Mouse (Mus musculus) cerebral cortex, adult 2 months (tissue): ENCODE measurements around the gene BC030867.

Source experiments
- WGBS: fragments of 180-500 bp; shearing (Covaris S2); methylation state at CpG from one replicate; pipeline ENCODE4 v1.1.7; 2018; 5-methylcytosine and 5-hydroxymethylcytosine counted together

Gene BC030867

GRCm38 (mm10) chr11:102248630-102249230 is at the start of gene BC030867:
Gene BC030867 (plus strand): TSS chr11:102248882.
- WGBS = under 1% methylated on average over 41 of the region's 41 CpGs

- 87% methylated on average over 9 of the region's 9 CpGs for WGBS
Measured at GRCm38 (mm10) chr11:102199856-102200255, 48.8 kb upstream of the BC030867 start.

GRCm38 (mm10) chr11:102201408-102201821 is 47.3 kb upstream of the BC030867 start:
- WGBS = 42% methylated on average over 12 of the region's 12 CpGs

GRCm38 (mm10) chr11:102206481-102206880 is 42.2 kb upstream of the BC030867 start:
- WGBS = 55% methylated on average over 27 of the region's 30 CpGs

GRCm38 (mm10) chr11:102207825-102208777 is 40.6 kb upstream of the BC030867 start:
- WGBS = 33% methylated on average over 11 of the region's 11 CpGs

- 35% methylated on average over 4 of the region's 4 CpGs for WGBS
Measured at GRCm38 (mm10) chr11:102208846-102209245, 39.8 kb upstream of the BC030867 start.

GRCm38 (mm10) chr11:102209742-102210141 is 38.9 kb upstream of the BC030867 start:
- WGBS = 14% methylated on average over 2 of the region's 2 CpGs

GRCm38 (mm10) chr11:102210185-102210584 is 38.5 kb upstream of the BC030867 start:
- 59% methylated on average over 3 of the region's 3 CpGs for WGBS

GRCm38 (mm10) chr11:102211011-102211410 is 37.7 kb upstream of the BC030867 start:
- WGBS = 66% methylated on average over 5 of the region's 5 CpGs

GRCm38 (mm10) chr11:102211936-102212341 is 36.7 kb upstream of the BC030867 start:
- WGBS = 42% methylated on average over 18 of the region's 18 CpGs

- 47% methylated on average over 10 of the region's 10 CpGs for WGBS
Measured at GRCm38 (mm10) chr11:102214430-102215156, 34.1 kb upstream of the BC030867 start.

- WGBS = 41% methylated on average over 11 of the region's 11 CpGs
Measured at GRCm38 (mm10) chr11:102215511-102215910, 33.2 kb upstream of the BC030867 start.

GRCm38 (mm10) chr11:102216056-102216885 is 32.4 kb upstream of the BC030867 start:
- WGBS = 15% methylated on average over 12 of the region's 12 CpGs

GRCm38 (mm10) chr11:102216886-102217240 is 31.8 kb upstream of the BC030867 start:
- WGBS = 17% methylated on average over 5 of the region's 5 CpGs

GRCm38 (mm10) chr11:102217396-102217795 is 31.3 kb upstream of the BC030867 start:
- WGBS = 36% methylated on average over 6 of the region's 6 CpGs

- 34% methylated on average over 7 of the region's 7 CpGs for WGBS
Measured at GRCm38 (mm10) chr11:102217876-102218430, 30.7 kb upstream of the BC030867 start.

- 0% methylated on average over 10 of the region's 10 CpGs for WGBS
Measured at GRCm38 (mm10) chr11:102218783-102219182, 29.9 kb upstream of the BC030867 start.

GRCm38 (mm10) chr11:102219247-102219993 is 29.3 kb upstream of the BC030867 start:
- 36% methylated on average over 14 of the region's 14 CpGs for WGBS

GRCm38 (mm10) chr11:102219994-102220346 is 28.7 kb upstream of the BC030867 start:
- 48% methylated on average over 4 of the region's 4 CpGs for WGBS

GRCm38 (mm10) chr11:102220451-102220850 is 28.2 kb upstream of the BC030867 start:
- 43% methylated on average over 6 of the region's 6 CpGs for WGBS
